Mouse (Mus musculus) E14TG2a.4 (cell line): ENCODE measurements around the gene Ifitm10.
"Not testable (repeated sequence)": the region's sequence is repeated elsewhere in the genome, so short reads cannot be mapped to it uniquely, and the experiment has no call there.

Experiments used
- H3K27me3 ChIP-seq: 2 replicates; pipeline ENCODE4 v1.6.1; 2014; ENCODE audit warnings: low read length, control low read depth; ENCODE audit not compliant: insufficient read depth
- H3K36me3 ChIP-seq: 2 replicates; pipeline ENCODE4 v1.6.1; 2014; ENCODE audit warnings: low read length, control low read depth; ENCODE audit not compliant: insufficient read depth
- H3K4me1 ChIP-seq: replicated peaks from 2 replicates; pipeline ENCODE4 v1.6.1; 2014; ENCODE audit warnings: low read depth, low read length, control low read depth
- H3K4me3 ChIP-seq: replicated peaks from 2 replicates; pipeline ENCODE4 v1.5.1; 2014; ENCODE audit warnings: mild to moderate bottlenecking, low read length
- H3K9me3 ChIP-seq: 2 replicates; pipeline ENCODE4 v1.6.1; 2014; ENCODE audit warnings: low read length, control low read depth
- CTCF ChIP-seq: conservative IDR thresholded peaks from 2 replicates; pipeline ENCODE4 v1.5.1; 2014; ENCODE audit warnings: low read length
- NANOG ChIP-seq: IDR thresholded peaks from 2 replicates; pipeline ENCODE4 v1.6.1; 2014; ENCODE audit warnings: borderline replicate concordance, low read length, mixed read lengths
- POU5F1 ChIP-seq: IDR thresholded peaks from 2 replicates; pipeline ENCODE4 v1.6.1; 2014; ENCODE audit warnings: low read length, borderline replicate concordance

The Ifitm10 gene

GRCm38 (mm10) chr7:142285130-142285835 lies 88.3 kb downstream of the Ifitm10 start:
- TF ChIP-seq CTCF = no peak
- no peak for TF ChIP-seq NANOG
- no peak for TF ChIP-seq POU5F1
- Histone ChIP-seq H3K36me3 (no peaks in the 10 kb centered on the region), H3K27me3 (peaks cover 60% of the 10 kb centered on the region)

DNA sequence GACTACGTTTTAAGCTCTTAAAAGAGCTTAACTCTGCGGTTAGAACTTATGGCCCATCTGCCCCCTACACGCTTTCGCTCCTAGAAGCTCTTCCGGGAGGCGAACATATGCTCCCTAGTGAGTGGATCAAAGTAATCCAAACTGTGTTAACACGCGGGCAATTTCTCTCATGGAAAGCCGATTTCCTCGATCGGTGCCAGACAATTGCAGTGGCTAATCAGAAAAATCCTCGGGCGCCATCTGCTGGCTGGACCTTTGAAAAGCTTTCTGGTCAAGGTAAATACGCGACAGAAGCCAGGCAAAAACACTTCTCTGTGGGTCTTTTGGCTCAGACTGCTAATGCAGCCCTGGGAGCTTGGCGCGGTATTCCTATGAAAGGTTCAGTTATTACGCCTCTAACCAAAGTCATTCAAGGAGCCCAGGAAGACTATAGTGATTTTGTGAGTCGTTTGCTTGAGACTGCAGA lies 88.9 kb downstream of the Ifitm10 start:
- Histone ChIP-seq H3K9me3 (peaks cover 7% of the 10 kb centered on the region), H3K27me3 (peaks cover 67% of the 10 kb centered on the region), H3K4me3 (peak overlapping the region; percentile 81), H3K36me3 (no peaks in the 10 kb centered on the region), H3K4me1 (peaks cover 10% of the 10 kb centered on the region)
- TF ChIP-seq NANOG (peak; percentile 29; the same call in 1 of the 2 replicates), POU5F1 (no peak), CTCF (peak; percentile 74)

More at GRCm38 (mm10) chr7:142285130-142285835, 88.3 kb downstream of the Ifitm10 start:
- Histone ChIP-seq H3K9me3 (peaks cover 14% of the 10 kb centered on the region), H3K4me1 (peaks cover 10% of the 10 kb centered on the region), H3K4me3 (no peak overlapping the region)

- Histone ChIP-seq H3K9me3 (peaks cover 2% of the 10 kb centered on the region), H3K27me3 (peaks cover 70% of the 10 kb centered on the region), H3K4me3 (peak overlapping the region; percentile 81), H3K4me1 (peaks cover 10% of the 10 kb centered on the region), H3K36me3 (no peaks in the 10 kb centered on the region)
- no peak for TF ChIP-seq POU5F1
- TF ChIP-seq CTCF = no peak
These were observed 89.4 kb downstream of the Ifitm10 start for GRCm38 (mm10) chr7:142284023-142284591.

DNA sequence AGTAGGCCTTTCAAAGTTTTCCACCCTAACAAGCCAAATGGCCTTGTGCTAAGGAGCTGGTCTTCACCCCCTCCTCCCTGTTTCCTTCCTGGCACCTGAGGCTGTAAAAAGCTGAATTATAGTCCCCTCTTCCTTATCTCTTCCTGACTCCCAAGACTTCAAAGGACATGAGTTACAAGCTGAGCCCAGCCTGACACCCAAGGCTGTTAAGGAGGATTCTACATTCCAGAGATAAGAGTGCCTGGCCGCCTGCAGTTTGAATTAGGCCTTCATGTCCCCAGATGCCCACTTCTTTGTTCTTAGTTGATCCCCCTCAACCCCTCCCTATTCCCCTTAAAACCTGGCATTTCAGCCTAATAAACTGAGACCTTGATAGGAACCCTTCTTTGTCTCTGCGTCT lies 90.7 kb downstream of the Ifitm10 start:
- peaks cover 70% of the 10 kb centered on the region for H3K27me3 ChIP-seq
- not testable (repeated sequence) for H3K36me3 ChIP-seq, H3K4me3 ChIP-seq, H3K9me3 ChIP-seq, H3K4me1 ChIP-seq

DNA sequence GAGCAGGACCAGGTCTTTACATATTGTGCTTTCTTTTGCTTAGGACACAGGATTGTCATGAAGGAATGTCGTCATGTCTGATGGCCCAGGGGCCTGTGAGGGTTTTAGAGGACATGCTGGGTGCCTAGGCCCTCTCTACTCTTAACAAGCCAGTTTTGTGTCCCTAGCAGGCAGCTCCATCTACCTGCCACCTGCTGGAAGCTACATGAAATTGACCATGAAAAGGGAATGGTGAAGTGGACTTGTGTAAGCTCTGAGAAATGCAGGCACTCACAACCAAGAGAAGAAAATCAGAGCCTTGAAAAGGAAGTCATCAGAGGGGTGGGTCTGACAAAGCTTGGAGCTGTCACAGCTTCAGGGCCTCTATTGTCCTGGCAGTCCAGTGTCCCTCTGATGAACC lies 94.3 kb downstream of the Ifitm10 start:
- H3K4me3 ChIP-seq, H3K36me3 ChIP-seq, H3K9me3 ChIP-seq, H3K4me1 ChIP-seq: not testable (repeated sequence)
- peaks cover 47% of the 10 kb centered on the region for H3K27me3 ChIP-seq

DNA sequence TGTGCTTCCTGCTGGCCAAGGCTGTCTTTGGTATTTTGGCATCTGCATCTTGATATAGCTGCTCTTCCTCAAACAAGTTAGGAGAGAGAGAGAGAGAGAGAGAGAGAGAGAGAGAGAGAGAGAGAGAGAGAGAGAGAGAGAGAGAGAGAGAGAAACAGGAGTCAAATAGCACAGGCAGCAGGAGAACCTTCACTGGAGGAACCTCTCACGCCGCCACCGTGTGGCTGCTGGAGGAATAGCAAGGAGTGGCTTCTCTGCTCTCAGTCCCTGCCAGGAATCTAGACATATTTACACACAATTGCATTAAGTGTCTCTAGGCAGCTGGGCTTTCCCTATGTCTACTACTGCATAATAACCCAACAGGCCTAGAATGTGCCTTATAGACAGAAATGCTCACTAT lies 95.4 kb downstream of the Ifitm10 start:
- peak; percentile 52 for TF ChIP-seq CTCF
- H3K4me3 ChIP-seq, H3K36me3 ChIP-seq, H3K4me1 ChIP-seq, H3K9me3 ChIP-seq: not testable (repeated sequence)
- H3K27me3 ChIP-seq = peaks cover 36% of the 10 kb centered on the region
